Mouse (Mus musculus): Measurements from ENCODE around the gene Gtf2a1l. TPM values are rescaled to one million over a fixed set of nuclear protein-coding genes. Genes with fewer than 3 reads are reported as not detected.
A peak's percentile ranks its signal among the peaks of the same experiment; 100 is the strongest.

Gtf2a1l gene
- polyA plus RNA-seq, 1 experiment from 2014 or later, result 0.39 TPM

DNA sequence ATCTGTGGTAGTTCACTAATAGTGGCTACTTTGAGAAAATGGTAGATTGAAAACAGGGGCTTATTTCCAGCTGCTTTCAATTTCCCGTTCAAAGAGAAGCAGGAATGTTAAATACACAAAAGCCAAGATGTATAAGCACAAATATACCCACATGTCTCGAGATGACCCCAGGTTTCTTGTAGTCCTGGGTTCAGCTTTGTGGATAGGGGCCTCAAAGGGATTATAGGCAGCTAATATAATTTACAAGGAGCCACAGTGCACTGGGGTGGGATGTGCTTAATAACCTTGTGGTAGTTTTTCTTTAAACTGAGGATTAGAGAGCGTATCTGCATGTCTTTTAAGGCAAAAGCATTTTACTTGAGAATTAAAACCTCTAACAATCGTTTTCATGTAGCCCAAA lies 2.3 kb downstream of the Gtf2a1l start:
- Histone ChIP-seq H3K9ac (ENCODE audit: low read depth, low read length) (no peak overlapping the region), H3K27me3 (ENCODE audit: control insufficient read depth, insufficient read depth, low read length) (no peaks in the 10 kb centered on the region), H3K27ac (ENCODE audit: low read depth, low read length) (no peak overlapping the region), H3K4me1 (replicated peaks; ENCODE audit: control insufficient read depth, insufficient read depth, low read length) (no peaks in the 10 kb centered on the region), H3K4me3 (ENCODE audit: low read depth, low read length) (no peak overlapping the region), H3K9me3 (ENCODE audit: control insufficient read depth, low read length) (no peaks in the 10 kb centered on the region), H3K36me3 (ENCODE audit: control insufficient read depth, insufficient read depth, low read length) (no peaks in the 10 kb centered on the region), H3K4me2 (replicated peaks; ENCODE audit: low read depth, low read length) (no peak overlapping the region)
- no peak for ATAC-seq (ENCODE audit: low FRiP score)
- no peak for DNase-seq (ENCODE audit: low spot score)
- WGBS, result 70% methylated on average over 4 of the region's 4 CpGs

- no peak for ATAC-seq (ENCODE audit: low FRiP score)
- DNase-seq (ENCODE audit: low spot score), result no peak
- no peaks in the 10 kb centered on the region for H3K9me3 ChIP-seq (ENCODE audit: control insufficient read depth, low read length)
- H3K36me3 ChIP-seq (ENCODE audit: control insufficient read depth, insufficient read depth, low read length), result no peaks in the 10 kb centered on the region
- H3K9ac ChIP-seq (ENCODE audit: low read depth, low read length), result no peak overlapping the region
- no peaks in the 10 kb centered on the region for H3K4me1 ChIP-seq (replicated peaks; ENCODE audit: control insufficient read depth, insufficient read depth, low read length)
- 92% methylated on average over 23 of the region's 23 CpGs for WGBS
- no peak overlapping the region for H3K4me2 ChIP-seq (replicated peaks; ENCODE audit: low read depth, low read length)
- no peak overlapping the region for H3K4me3 ChIP-seq (ENCODE audit: low read depth, low read length)
- no peaks in the 10 kb centered on the region for H3K27me3 ChIP-seq (ENCODE audit: control insufficient read depth, insufficient read depth, low read length)
- no peak overlapping the region for H3K27ac ChIP-seq (ENCODE audit: low read depth, low read length)
Measured at GRCm38 (mm10) chr17:88675310-88676309, 7.2 kb downstream of the Gtf2a1l start.

GRCm38 (mm10) chr17:88688226-88688625 lies 19.8 kb downstream of the Gtf2a1l start:
- DNase-seq (ENCODE audit: low spot score) (no peak), ATAC-seq (ENCODE audit: low FRiP score) (no peak)
- H3K4me3 ChIP-seq (ENCODE audit: low read depth, low read length), result no peak overlapping the region
- H3K9ac ChIP-seq (ENCODE audit: low read depth, low read length), result no peak overlapping the region
- no peak overlapping the region for H3K27ac ChIP-seq (ENCODE audit: low read depth, low read length)
- 84% methylated on average over 11 of the region's 11 CpGs for WGBS
- no peaks in the 10 kb centered on the region for H3K36me3 ChIP-seq (ENCODE audit: control insufficient read depth, insufficient read depth, low read length)
- no peaks in the 10 kb centered on the region for H3K27me3 ChIP-seq (ENCODE audit: control insufficient read depth, insufficient read depth, low read length)
- H3K4me1 ChIP-seq (replicated peaks; ENCODE audit: control insufficient read depth, insufficient read depth, low read length), result no peaks in the 10 kb centered on the region
- H3K9me3 ChIP-seq (ENCODE audit: control insufficient read depth, low read length), result no peaks in the 10 kb centered on the region
- no peak overlapping the region for H3K4me2 ChIP-seq (replicated peaks; ENCODE audit: low read depth, low read length)

- no peaks in the 10 kb centered on the region; the same call in 1 of the 2 replicates for H3K9me3 ChIP-seq (ENCODE audit: control insufficient read depth, low read length)
- no peaks in the 10 kb centered on the region for H3K36me3 ChIP-seq (ENCODE audit: control insufficient read depth, insufficient read depth, low read length)
- no peak overlapping the region for H3K9ac ChIP-seq (ENCODE audit: low read depth, low read length)
- WGBS, result 48% methylated on average over 9 of the region's 9 CpGs
- DNase-seq (ENCODE audit: low spot score), result peak; percentile 12
- no peak overlapping the region for H3K27ac ChIP-seq (ENCODE audit: low read depth, low read length)
- H3K4me2 ChIP-seq (replicated peaks; ENCODE audit: low read depth, low read length), result no peak overlapping the region
- no peaks in the 10 kb centered on the region for H3K4me1 ChIP-seq (replicated peaks; ENCODE audit: control insufficient read depth, insufficient read depth, low read length)
- H3K27me3 ChIP-seq (ENCODE audit: control insufficient read depth, insufficient read depth, low read length), result no peaks in the 10 kb centered on the region
- peak; percentile 42; the same call in 1 of the 2 replicates for ATAC-seq (ENCODE audit: low FRiP score)
- H3K4me3 ChIP-seq (ENCODE audit: low read depth, low read length), result no peak overlapping the region
Measured at GRCm38 (mm10) chr17:88696656-88697333, 28.3 kb downstream of the Gtf2a1l start.

- no peak for DNase-seq (ENCODE audit: low spot score)
- ATAC-seq (ENCODE audit: low FRiP score), result no peak
- no peak overlapping the region for H3K4me2 ChIP-seq (replicated peaks; ENCODE audit: low read depth, low read length)
Measured at GRCm38 (mm10) chr17:88700901-88701300, 32.4 kb downstream of the Gtf2a1l start.

GRCm38 (mm10) chr17:88702345-88702744 lies 33.9 kb downstream of the Gtf2a1l start:
- H3K4me2 ChIP-seq (replicated peaks; ENCODE audit: low read depth, low read length), result no peak overlapping the region
- no peaks in the 10 kb centered on the region for H3K36me3 ChIP-seq (ENCODE audit: control insufficient read depth, insufficient read depth, low read length)
- 52% methylated on average over 6 of the region's 6 CpGs for WGBS
- H3K27ac ChIP-seq (ENCODE audit: low read depth, low read length), result no peak overlapping the region
- no peaks in the 10 kb centered on the region for H3K27me3 ChIP-seq (ENCODE audit: control insufficient read depth, insufficient read depth, low read length)
- DNase-seq (ENCODE audit: low spot score) (no peak), ATAC-seq (ENCODE audit: low FRiP score) (no peak)
- H3K9ac ChIP-seq (ENCODE audit: low read depth, low read length), result no peak overlapping the region
- no peaks in the 10 kb centered on the region; the same call in 1 of the 2 replicates for H3K9me3 ChIP-seq (ENCODE audit: control insufficient read depth, low read length)
- no peak overlapping the region for H3K4me3 ChIP-seq (ENCODE audit: low read depth, low read length)
- peaks cover 3% of the 10 kb centered on the region; the same call in 1 of the 2 replicates for H3K4me1 ChIP-seq (replicated peaks; ENCODE audit: control insufficient read depth, insufficient read depth, low read length)

More at GRCm38 (mm10) chr17:88700901-88701300, 32.4 kb downstream of the Gtf2a1l start:
- Histone ChIP-seq H3K36me3 (ENCODE audit: control insufficient read depth, insufficient read depth, low read length) (no peaks in the 10 kb centered on the region), H3K27ac (ENCODE audit: low read depth, low read length) (no peak overlapping the region), H3K9me3 (ENCODE audit: control insufficient read depth, low read length) (no peaks in the 10 kb centered on the region; the same call in 1 of the 2 replicates), H3K9ac (ENCODE audit: low read depth, low read length) (no peak overlapping the region), H3K4me1 (replicated peaks; ENCODE audit: control insufficient read depth, insufficient read depth, low read length) (no peaks in the 10 kb centered on the region), H3K4me3 (ENCODE audit: low read depth, low read length) (no peak overlapping the region), H3K27me3 (ENCODE audit: control insufficient read depth, insufficient read depth, low read length) (no peaks in the 10 kb centered on the region)

GRCm38 (mm10) chr17:88703112-88703511 lies 34.7 kb downstream of the Gtf2a1l start:
- no peak for ATAC-seq (ENCODE audit: low FRiP score)
- Histone ChIP-seq H3K4me2 (replicated peaks; ENCODE audit: low read depth, low read length) (no peak overlapping the region), H3K9me3 (ENCODE audit: control insufficient read depth, low read length) (no peaks in the 10 kb centered on the region; the same call in 1 of the 2 replicates), H3K27me3 (ENCODE audit: control insufficient read depth, insufficient read depth, low read length) (no peaks in the 10 kb centered on the region), H3K4me1 (replicated peaks; ENCODE audit: control insufficient read depth, insufficient read depth, low read length) (peaks cover 3% of the 10 kb centered on the region; the same call in 1 of the 2 replicates), H3K9ac (ENCODE audit: low read depth, low read length) (no peak overlapping the region), H3K27ac (ENCODE audit: low read depth, low read length) (no peak overlapping the region), H3K36me3 (ENCODE audit: control insufficient read depth, insufficient read depth, low read length) (no peaks in the 10 kb centered on the region), H3K4me3 (ENCODE audit: low read depth, low read length) (no peak overlapping the region)
- 46% methylated on average over 4 of the region's 4 CpGs for WGBS
- no peak for DNase-seq (ENCODE audit: low spot score)

GRCm38 (mm10) chr17:88706231-88706649 lies 37.8 kb downstream of the Gtf2a1l start:
- H3K4me3 ChIP-seq (ENCODE audit: low read depth, low read length), result no peak overlapping the region
- peaks cover 3% of the 10 kb centered on the region; the same call in 1 of the 2 replicates for H3K4me1 ChIP-seq (replicated peaks; ENCODE audit: control insufficient read depth, insufficient read depth, low read length)
- DNase-seq (ENCODE audit: low spot score), result peak; percentile 32
- peak; percentile 86 for ATAC-seq (ENCODE audit: low FRiP score)
- no peak overlapping the region for H3K9ac ChIP-seq (ENCODE audit: low read depth, low read length)
- H3K36me3 ChIP-seq (ENCODE audit: control insufficient read depth, insufficient read depth, low read length), result no peaks in the 10 kb centered on the region
- no peak overlapping the region for H3K27ac ChIP-seq (ENCODE audit: low read depth, low read length)
- no peaks in the 10 kb centered on the region for H3K9me3 ChIP-seq (ENCODE audit: control insufficient read depth, low read length)
- no peaks in the 10 kb centered on the region for H3K27me3 ChIP-seq (ENCODE audit: control insufficient read depth, insufficient read depth, low read length)
- no peak overlapping the region for H3K4me2 ChIP-seq (replicated peaks; ENCODE audit: low read depth, low read length)
- 26% methylated on average over 8 of the region's 8 CpGs for WGBS
